Mouse (Mus musculus) G1E (cell line): ENCODE measurements around the gene Eml1. TPM values are rescaled to one million over a fixed set of nuclear protein-coding genes. Genes with fewer than 3 reads are reported as not detected.

Experiments used
- ATAC-seq: 2 replicates; pipeline ENCODE4 v1.8.0; 2016; ENCODE audit warnings: mild to moderate bottlenecking; ENCODE audit not compliant: insufficient number of reproducible peaks, poor library complexity, low FRiP score, severe bottlenecking; ENCODE audit errors: extremely low read depth
- DNase-seq: peaks from one replicate; pipeline ENCODE4 v3.0.0; 2012; ENCODE audit warnings: low spot score
- H3K27me3 ChIP-seq: 2 replicates; pipeline ENCODE4 v1.6.1; 2012; ENCODE audit warnings: mild to moderate bottlenecking, low read length, inconsistent platforms; ENCODE audit not compliant: insufficient read depth
- H3K36me3 ChIP-seq: replicated peaks from 2 replicates; pipeline ENCODE3; 2012; ENCODE audit warnings: mild to moderate bottlenecking, inconsistent platforms
- H3K4me1 ChIP-seq: 2 replicates; pipeline ENCODE4 v1.6.1; 2012; ENCODE audit warnings: low read depth, low read length, inconsistent platforms, mixed read lengths; ENCODE audit not compliant: insufficient read depth
- H3K4me3 ChIP-seq: 2 replicates; pipeline ENCODE4 v1.5.1; 2012; ENCODE audit warnings: low read depth, mild to moderate bottlenecking, inconsistent platforms, low read length, moderate library complexity, mixed read lengths
- H3K9me3 ChIP-seq: replicated peaks from 2 replicates; pipeline ENCODE4 v1.6.1; 2012; ENCODE audit warnings: inconsistent platforms
- CTCF ChIP-seq: IDR thresholded peaks from 2 replicates; pipeline ENCODE4 v1.5.1; 2012; ENCODE audit warnings: low read depth, low read length, inconsistent platforms, mixed read lengths
- GATA1 ChIP-seq: IDR thresholded peaks from 2 replicates; pipeline ENCODE4 v1.6.1; 2012; ENCODE audit warnings: borderline replicate concordance, low read length, inconsistent platforms, mixed read lengths
- GATA2 ChIP-seq: IDR thresholded peaks from 2 replicates; pipeline ENCODE4 v1.6.1; 2012; ENCODE audit warnings: low read depth, low read length, inconsistent platforms, borderline replicate concordance
- POLR2AphosphoS5 ChIP-seq: IDR thresholded peaks from 2 replicates; pipeline ENCODE4 v1.6.1; 2012; ENCODE audit warnings: low read depth, low read length, inconsistent platforms; ENCODE audit not compliant: insufficient replicate concordance
- TAL1 ChIP-seq: conservative IDR thresholded peaks from 2 replicates; pipeline ENCODE4 v1.6.1; 2012; ENCODE audit warnings: low read depth, low read length, inconsistent platforms, mixed read lengths
- polyA plus RNA-seq: library from polyadenylated mRNA; stranded (reverse); fragments of >175 nt; gene quantifications from 2 replicates; pipeline ENCODE4 v1.2.3, GENCODE M21; 2012
- total RNA-seq, 2 experiments: library from RNA; stranded (forward) in 1 of 2; stranded (reverse) in 1 of 2; fragments of 200-1000 nt in 1 of 2; fragments of >200 nt in 1 of 2; fragmentation: Nextera tagmentation in 1 of 2; gene quantifications; 2 replicates each; pipeline ENCODE4 v1.2.3; 2014 to 2017

Gene Eml1
- total and polyA plus RNA-seq, 3 experiments = 0.05 TPM; not detected in 2

- no peak for DNase-seq
- no peak overlapping the region for H3K4me3 ChIP-seq
- no peaks in the 10 kb centered on the region for H3K36me3 ChIP-seq
- no peaks in the 10 kb centered on the region for H3K27me3 ChIP-seq
- TF ChIP-seq GATA2 (no peak), GATA1 (no peak), TAL1 (no peak), POLR2AphosphoS5 (no peak), CTCF (no peak)
- H3K9me3 ChIP-seq = peaks cover 96% of the 10 kb centered on the region
- H3K4me1 ChIP-seq = no peaks in the 10 kb centered on the region
- ATAC-seq = no peak
These were observed 24.5 kb downstream of the Eml1 start for GRCm38 (mm10) chr12:108395285-108395660.

- no peak for DNase-seq
- no peaks in the 10 kb centered on the region for H3K27me3 ChIP-seq
These were observed 25.6 kb downstream of the Eml1 start for GRCm38 (mm10) chr12:108396081-108396947.

DNA sequence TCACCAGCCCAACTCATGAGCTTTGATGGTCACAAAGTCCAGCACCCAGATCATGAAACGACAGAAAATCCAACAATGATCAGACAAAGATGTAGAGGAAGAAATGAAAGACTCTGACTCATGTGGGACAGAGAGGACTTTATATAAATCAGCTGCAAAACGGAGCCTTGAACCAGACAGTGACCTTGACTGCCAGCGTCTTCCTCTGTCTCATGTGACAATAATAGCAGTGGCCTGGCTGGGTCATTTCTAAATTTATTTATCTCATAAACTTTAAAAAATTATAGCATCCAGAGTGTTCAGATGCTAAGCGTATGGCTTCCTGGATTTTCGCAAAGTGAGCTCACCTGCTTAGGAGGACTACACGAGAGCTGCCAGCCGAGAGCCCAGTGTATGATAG, 27.9 kb downstream of the Eml1 start:
- Histone ChIP-seq H3K27me3 (no peaks in the 10 kb centered on the region), H3K4me1 (no peaks in the 10 kb centered on the region), H3K9me3 (peaks cover 90% of the 10 kb centered on the region), H3K36me3 (no peaks in the 10 kb centered on the region), H3K4me3 (no peak overlapping the region; the same call in 1 of the 2 replicates)
- TF ChIP-seq CTCF = no peak
- TF ChIP-seq TAL1 = no peak
- no peak for TF ChIP-seq GATA1
- TF ChIP-seq POLR2AphosphoS5 = no peak
- no peak for TF ChIP-seq GATA2
- no peak for ATAC-seq
- no peak for DNase-seq

More at GRCm38 (mm10) chr12:108396081-108396947, 25.6 kb downstream of the Eml1 start:
- H3K4me3 ChIP-seq = peak overlapping the region; percentile 2; the same call in 1 of the 2 replicates
- no peaks in the 10 kb centered on the region for H3K36me3 ChIP-seq
- H3K9me3 ChIP-seq = peaks cover 95% of the 10 kb centered on the region
- no peak for ATAC-seq
- no peaks in the 10 kb centered on the region for H3K4me1 ChIP-seq
- TF ChIP-seq TAL1 (no peak), GATA1 (no peak), GATA2 (no peak), POLR2AphosphoS5 (no peak), CTCF (no peak)

GRCm38 (mm10) chr12:108399191-108399590, 28.4 kb downstream of the Eml1 start:
- ATAC-seq = no peak
- no peak for TF ChIP-seq POLR2AphosphoS5
- TF ChIP-seq TAL1 = no peak
- TF ChIP-seq GATA2 = no peak
- TF ChIP-seq CTCF = no peak
- no peak for TF ChIP-seq GATA1
- H3K27me3 ChIP-seq = no peaks in the 10 kb centered on the region

GRCm38 (mm10) chr12:108400951-108401350, 30.2 kb downstream of the Eml1 start:
- H3K36me3 ChIP-seq = no peaks in the 10 kb centered on the region
- no peaks in the 10 kb centered on the region for H3K27me3 ChIP-seq
- no peak for TF ChIP-seq GATA1
- no peak for TF ChIP-seq POLR2AphosphoS5
- TF ChIP-seq GATA2 = no peak
- TF ChIP-seq CTCF = no peak
- TF ChIP-seq TAL1 = no peak
- DNase-seq (no peak), ATAC-seq (no peak)
- no peaks in the 10 kb centered on the region for H3K4me1 ChIP-seq
- H3K4me3 ChIP-seq = no peak overlapping the region
- H3K9me3 ChIP-seq = peaks cover 91% of the 10 kb centered on the region

More at GRCm38 (mm10) chr12:108399191-108399590, 28.4 kb downstream of the Eml1 start:
- DNase-seq = no peak
- Histone ChIP-seq H3K4me3 (no peak overlapping the region; the same call in 1 of the 2 replicates), H3K4me1 (no peaks in the 10 kb centered on the region), H3K9me3 (peaks cover 91% of the 10 kb centered on the region), H3K36me3 (no peaks in the 10 kb centered on the region)

GRCm38 (mm10) chr12:108403957-108404356, 33.2 kb downstream of the Eml1 start:
- ATAC-seq (no peak), DNase-seq (no peak)
- H3K9me3 ChIP-seq = peaks cover 88% of the 10 kb centered on the region
- no peaks in the 10 kb centered on the region for H3K4me1 ChIP-seq
- no peak overlapping the region for H3K4me3 ChIP-seq
- TF ChIP-seq POLR2AphosphoS5 (no peak), TAL1 (no peak), GATA1 (no peak), CTCF (no peak), GATA2 (no peak)
- H3K36me3 ChIP-seq = no peaks in the 10 kb centered on the region
- H3K27me3 ChIP-seq = no peaks in the 10 kb centered on the region
